Mouse (Mus musculus) kidney, embryonic 14.5 days (tissue): ENCODE results near the gene Laptm4a. TPM values are rescaled to one million over a fixed set of nuclear protein-coding genes. Genes with fewer than 3 reads are reported as not detected.

ENCODE experiments used
- ATAC-seq: fragments of 200-750 bp; cut with Nextera tagmentation; 2 replicates; pipeline ENCODE4 v1.8.0; 2017; ENCODE audit warnings: moderate number of reproducible peaks, mild to moderate bottlenecking, moderate TSS enrichment, moderate library complexity; ENCODE audit not compliant: low FRiP score, low TSS enrichment
- H3K27ac ChIP-seq: fragments of 300-500 bp; sonication (generic); 2 replicates; pipeline ENCODE4 v1.5.1; 2014; ENCODE audit warnings: low read depth, mild to moderate bottlenecking, low read length, moderate library complexity, mixed read lengths
- H3K27me3 ChIP-seq: fragments of 300-500 bp; sonication (generic); 2 replicates; pipeline ENCODE4 v1.6.1; 2014; ENCODE audit warnings: mild to moderate bottlenecking, low read length; ENCODE audit not compliant: control insufficient read depth, insufficient read depth
- H3K36me3 ChIP-seq: fragments of 300-500 bp; sonication (generic); 2 replicates; pipeline ENCODE4 v1.6.1; 2014; ENCODE audit warnings: low read length, mixed read lengths; ENCODE audit not compliant: control insufficient read depth, insufficient read depth
- H3K4me1 ChIP-seq: fragments of 300-500 bp; sonication (generic); 2 replicates; pipeline ENCODE4 v1.6.1; 2014; ENCODE audit warnings: low read length, mixed read lengths; ENCODE audit not compliant: control insufficient read depth, insufficient read depth
- H3K4me2 ChIP-seq: fragments of 300-500 bp; sonication (generic); replicated peaks from 2 replicates; pipeline ENCODE4 v1.6.1; 2014; ENCODE audit warnings: low read depth, mild to moderate bottlenecking, low read length
- H3K4me3 ChIP-seq: fragments of 300-500 bp; sonication (generic); 2 replicates; pipeline ENCODE4 v1.5.1; 2014; ENCODE audit warnings: mild to moderate bottlenecking, low read length
- H3K9ac ChIP-seq: fragments of 300-500 bp; sonication (generic); 2 replicates; pipeline ENCODE4 v1.6.1; 2014; ENCODE audit warnings: low read depth, mild to moderate bottlenecking, low read length, moderate library complexity
- H3K9me3 ChIP-seq: fragments of 300-500 bp; sonication (generic); 2 replicates; pipeline ENCODE4 v1.6.1; 2016; ENCODE audit warnings: low read length; ENCODE audit not compliant: control insufficient read depth
- WGBS: fragments of 180-500 bp; shearing (Covaris S2); extraction: QIAGEN DNeasy Blood & Tissue Kit; methylation state at CpG from one replicate; pipeline ENCODE4 v1.1.7; 2014; 5-methylcytosine and 5-hydroxymethylcytosine counted together
- polyA plus RNA-seq: library from polyadenylated mRNA; unstranded; fragments of >200 nt; fragmentation: Nextera tagmentation; extraction: Ambion mirVana; gene quantifications from 2 replicates; pipeline ENCODE4 v1.2.1, GENCODE M21; 2014

The Laptm4a gene
- polyA plus RNA-seq = 140 and 337 TPM in 2 replicates

GRCm38 (mm10) chr12:8921394-8922368, at the start of gene Laptm4a:
Gene Laptm4a, plus strand, starts transcription at chr12:8921664.
- peak within 1 kb of the TSS; percentile 91 for H3K9ac ChIP-seq
- H3K9me3 ChIP-seq = no peaks in the 10 kb centered on the region
- under 1% methylated on average over 73 of the region's 73 CpGs for WGBS
- no peaks in the 10 kb centered on the region for H3K27me3 ChIP-seq
- peak within 1 kb of the TSS; percentile 96 for H3K27ac ChIP-seq
- H3K4me3 ChIP-seq = peak within 1 kb of the TSS; percentile 61
- peak within 1 kb of the TSS; percentile 81 for H3K4me2 ChIP-seq
- peak; percentile 98 for ATAC-seq
- H3K4me1 ChIP-seq = peaks cover 18% of the 10 kb centered on the region
- peaks cover 9% of the 10 kb centered on the region; the same call in 1 of the 2 replicates for H3K36me3 ChIP-seq

GRCm38 (mm10) chr12:8875583-8875982, 45.9 kb upstream of the Laptm4a start:
- Histone ChIP-seq H3K27me3 (no peaks in the 10 kb centered on the region), H3K4me2 (no peak overlapping the region), H3K36me3 (no peaks in the 10 kb centered on the region), H3K4me1 (peaks cover 6% of the 10 kb centered on the region; the same call in 1 of the 2 replicates), H3K4me3 (no peak overlapping the region), H3K9me3 (no peaks in the 10 kb centered on the region), H3K9ac (no peak overlapping the region), H3K27ac (no peak overlapping the region)
- ATAC-seq = no peak
- 77% methylated on average over 9 of the region's 9 CpGs for WGBS

- Histone ChIP-seq H3K9ac (no peak overlapping the region), H3K27ac (no peak overlapping the region), H3K4me3 (no peak overlapping the region), H3K9me3 (no peaks in the 10 kb centered on the region), H3K36me3 (no peaks in the 10 kb centered on the region), H3K27me3 (no peaks in the 10 kb centered on the region), H3K4me1 (peaks cover 6% of the 10 kb centered on the region; the same call in 1 of the 2 replicates), H3K4me2 (no peak overlapping the region)
- WGBS = 70% methylated on average over 5 of the region's 5 CpGs
- ATAC-seq = no peak
Observed at GRCm38 (mm10) chr12:8876865-8877264, 44.6 kb upstream of the Laptm4a start.

GRCm38 (mm10) chr12:8877413-8877812, 44.1 kb upstream of the Laptm4a start:
- Histone ChIP-seq H3K4me3 (no peak overlapping the region), H3K36me3 (no peaks in the 10 kb centered on the region), H3K4me1 (peaks cover 6% of the 10 kb centered on the region; the same call in 1 of the 2 replicates), H3K27ac (no peak overlapping the region), H3K27me3 (no peaks in the 10 kb centered on the region), H3K9ac (no peak overlapping the region), H3K4me2 (no peak overlapping the region), H3K9me3 (no peaks in the 10 kb centered on the region)
- 59% methylated on average over 6 of the region's 6 CpGs for WGBS
- 0 out of 2 replicates have a peak, but pooled peaks have one; percentile 32 for ATAC-seq

GRCm38 (mm10) chr12:8878752-8879151, 42.7 kb upstream of the Laptm4a start:
- no peak overlapping the region for H3K4me2 ChIP-seq
- ATAC-seq = no peak
- no peaks in the 10 kb centered on the region for H3K36me3 ChIP-seq
- no peak overlapping the region for H3K9ac ChIP-seq
- WGBS = 89% methylated on average over 2 of the region's 2 CpGs
- peaks cover 6% of the 10 kb centered on the region; the same call in 1 of the 2 replicates for H3K4me1 ChIP-seq
- H3K27me3 ChIP-seq = no peaks in the 10 kb centered on the region
- no peaks in the 10 kb centered on the region for H3K9me3 ChIP-seq
- no peak overlapping the region for H3K27ac ChIP-seq
- H3K4me3 ChIP-seq = no peak overlapping the region

GRCm38 (mm10) chr12:8879389-8879788, 42.1 kb upstream of the Laptm4a start:
- H3K36me3 ChIP-seq = no peaks in the 10 kb centered on the region
- no peak overlapping the region for H3K4me2 ChIP-seq
- no peak overlapping the region for H3K27ac ChIP-seq
- H3K27me3 ChIP-seq = no peaks in the 10 kb centered on the region
- H3K9ac ChIP-seq = no peak overlapping the region
- 65% methylated on average over 6 of the region's 6 CpGs for WGBS
- no peak overlapping the region for H3K4me3 ChIP-seq
- H3K9me3 ChIP-seq = no peaks in the 10 kb centered on the region
- H3K4me1 ChIP-seq = peaks cover 6% of the 10 kb centered on the region; the same call in 1 of the 2 replicates
- ATAC-seq = no peak

GRCm38 (mm10) chr12:8881736-8882135, 39.7 kb upstream of the Laptm4a start:
- peaks cover 23% of the 10 kb centered on the region for H3K4me1 ChIP-seq
- WGBS = 57% methylated on average over 4 of the region's 4 CpGs
- ATAC-seq = no peak
- no peak overlapping the region for H3K9ac ChIP-seq
- no peaks in the 10 kb centered on the region for H3K27me3 ChIP-seq
- H3K4me3 ChIP-seq = no peak overlapping the region
- no peaks in the 10 kb centered on the region for H3K9me3 ChIP-seq
- no peak overlapping the region for H3K4me2 ChIP-seq
- no peak overlapping the region for H3K27ac ChIP-seq
- no peaks in the 10 kb centered on the region for H3K36me3 ChIP-seq

- H3K27ac ChIP-seq = no peak overlapping the region
- H3K4me2 ChIP-seq = no peak overlapping the region
- H3K9ac ChIP-seq = no peak overlapping the region
- peaks cover 19% of the 10 kb centered on the region for H3K4me1 ChIP-seq
- H3K27me3 ChIP-seq = no peaks in the 10 kb centered on the region; the same call in 1 of the 2 replicates
- H3K36me3 ChIP-seq = no peaks in the 10 kb centered on the region
- H3K9me3 ChIP-seq = no peaks in the 10 kb centered on the region
- no peak overlapping the region for H3K4me3 ChIP-seq
- 48% methylated on average over 8 of the region's 8 CpGs for WGBS
- ATAC-seq = no peak
Observed at GRCm38 (mm10) chr12:8882376-8882775, 39.1 kb upstream of the Laptm4a start.
